Mouse (Mus musculus): ENCODE data around the gene Ablim2. TPM values are rescaled to one million over a fixed set of nuclear protein-coding genes. Genes with fewer than 3 reads are reported as not detected.
A peak's percentile ranks its signal among the peaks of the same experiment; 100 is the strongest.

Gene Ablim2
- polyA plus RNA-seq, 1 experiment from 2014 or later: 0.18 TPM

DNA sequence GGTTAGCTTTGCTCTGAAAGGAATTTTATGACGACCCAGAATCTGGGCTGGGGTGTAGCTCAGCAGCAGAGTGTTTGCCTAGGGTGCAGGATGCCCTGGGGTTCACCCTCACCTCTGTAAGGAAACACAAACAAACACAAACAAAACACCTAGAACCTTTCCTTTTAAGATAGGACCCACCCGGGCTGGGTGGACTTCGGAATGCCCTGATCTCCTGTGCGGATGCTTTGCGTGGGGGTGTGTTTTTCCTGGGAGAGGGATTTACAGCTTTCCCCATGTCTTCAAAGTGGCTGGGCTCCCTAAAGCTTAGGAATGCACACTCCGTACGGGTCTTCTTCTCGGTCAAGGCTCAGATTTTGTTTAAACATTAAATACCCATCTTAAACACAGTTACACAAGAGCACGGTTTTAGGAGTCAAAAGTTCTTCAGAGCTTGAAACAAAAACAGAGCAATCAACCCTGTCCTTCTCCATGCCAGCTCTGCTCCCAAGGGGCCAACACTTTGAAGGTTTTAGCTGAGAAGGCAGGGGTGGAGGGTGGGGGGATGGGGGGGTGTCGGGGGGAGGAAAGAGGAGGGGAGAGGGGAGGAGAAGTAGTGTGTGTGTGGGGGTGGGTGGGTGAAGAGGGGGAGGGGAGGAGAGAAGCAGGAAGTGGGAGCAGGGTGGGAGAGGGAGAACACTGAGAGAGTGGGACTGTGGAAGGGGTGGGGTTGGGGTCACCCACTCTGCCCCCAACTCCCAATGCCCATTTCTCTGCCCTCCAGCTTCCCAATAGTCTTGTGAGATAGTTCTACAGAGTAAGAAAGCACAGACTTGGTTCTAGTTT lies 142.9 kb downstream of the Ablim2 start:
- peak overlapping the region; percentile 41 for H3K4me2 ChIP-seq
- no peaks in the 10 kb centered on the region for H3K36me3 ChIP-seq (ENCODE audit: control insufficient read depth, insufficient read depth, low read length)
- ATAC-seq (replicated peaks; ENCODE audit: low FRiP score): no peak
- WGBS: 23% methylated on average over 10 of the region's 10 CpGs
- H3K27me3 ChIP-seq (replicated peaks; ENCODE audit: control insufficient read depth, insufficient read depth, low read length): 0 out of 2 replicates have a peak, but pooled peaks cover 2% of the 10 kb centered on the region
- no peak overlapping the region for H3K9ac ChIP-seq (ENCODE audit: low read depth, low read length)
- peak overlapping the region; percentile 43 for H3K27ac ChIP-seq (ENCODE audit: low read depth, low read length)
- no peaks in the 10 kb centered on the region for H3K9me3 ChIP-seq (ENCODE audit: control insufficient read depth, low read length)
- DNase-seq (ENCODE audit: low spot score): no peak
- H3K4me1 ChIP-seq (replicated peaks; ENCODE audit: control insufficient read depth, insufficient read depth, low read length): peaks cover 14% of the 10 kb centered on the region
- no peak overlapping the region for H3K4me3 ChIP-seq (ENCODE audit: low read depth, low read length)

GRCm38 (mm10) chr5:35901226-35901809 lies 143.6 kb downstream of the Ablim2 start:
- Histone ChIP-seq H3K36me3 (ENCODE audit: control insufficient read depth, insufficient read depth, low read length) (no peaks in the 10 kb centered on the region), H3K4me1 (replicated peaks; ENCODE audit: control insufficient read depth, insufficient read depth, low read length) (peaks cover 14% of the 10 kb centered on the region), H3K9me3 (ENCODE audit: control insufficient read depth, low read length) (no peaks in the 10 kb centered on the region), H3K4me2 (peak overlapping the region; percentile 41), H3K9ac (ENCODE audit: low read depth, low read length) (no peak overlapping the region), H3K27ac (ENCODE audit: low read depth, low read length) (peak overlapping the region; percentile 5), H3K4me3 (ENCODE audit: low read depth, low read length) (no peak overlapping the region), H3K27me3 (replicated peaks; ENCODE audit: control insufficient read depth, insufficient read depth, low read length) (0 out of 2 replicates have a peak, but pooled peaks cover under 1% of the 10 kb centered on the region)
- WGBS: 37% methylated on average over 11 of the region's 12 CpGs
- DNase-seq (ENCODE audit: low spot score) (no peak), ATAC-seq (replicated peaks; ENCODE audit: low FRiP score) (peak; percentile 39)

GRCm38 (mm10) chr5:35903456-35903855 lies 145.8 kb downstream of the Ablim2 start:
- WGBS: 75% methylated on average over 8 of the region's 8 CpGs
- Histone ChIP-seq H3K4me1 (replicated peaks; ENCODE audit: control insufficient read depth, insufficient read depth, low read length) (peaks cover 14% of the 10 kb centered on the region), H3K4me3 (ENCODE audit: low read depth, low read length) (no peak overlapping the region), H3K27ac (ENCODE audit: low read depth, low read length) (no peak overlapping the region), H3K9ac (ENCODE audit: low read depth, low read length) (no peak overlapping the region), H3K9me3 (ENCODE audit: control insufficient read depth, low read length) (no peaks in the 10 kb centered on the region), H3K36me3 (ENCODE audit: control insufficient read depth, insufficient read depth, low read length) (no peaks in the 10 kb centered on the region), H3K4me2 (no peak overlapping the region), H3K27me3 (replicated peaks; ENCODE audit: control insufficient read depth, insufficient read depth, low read length) (no peaks in the 10 kb centered on the region)
- no peak for DNase-seq (ENCODE audit: low spot score)
- ATAC-seq (replicated peaks; ENCODE audit: low FRiP score): no peak

DNA sequence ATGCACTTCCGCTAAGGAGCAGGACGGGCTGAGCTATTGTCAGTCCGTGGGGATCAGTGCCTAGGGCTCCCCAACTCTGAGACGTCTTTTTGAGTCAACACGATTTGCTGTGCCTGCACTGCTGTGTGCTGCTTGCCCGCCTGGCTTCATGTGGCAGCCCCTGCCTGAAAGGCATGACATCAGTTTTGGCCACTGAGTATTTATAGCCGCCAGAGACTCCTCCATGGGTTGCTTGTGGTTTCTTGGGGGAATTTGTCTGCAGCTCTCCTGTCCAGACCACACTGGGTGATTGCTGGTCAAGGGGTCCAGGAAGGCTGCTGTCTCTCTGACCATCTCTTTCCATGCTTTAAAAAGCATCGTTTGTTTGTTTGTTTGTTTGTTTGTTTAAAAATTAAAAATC lies 147.6 kb downstream of the Ablim2 start:
- Histone ChIP-seq H3K27ac (ENCODE audit: low read depth, low read length) (no peak overlapping the region), H3K4me2 (no peak overlapping the region), H3K4me3 (ENCODE audit: low read depth, low read length) (no peak overlapping the region), H3K36me3 (ENCODE audit: control insufficient read depth, insufficient read depth, low read length) (no peaks in the 10 kb centered on the region), H3K4me1 (replicated peaks; ENCODE audit: control insufficient read depth, insufficient read depth, low read length) (peaks cover 14% of the 10 kb centered on the region), H3K27me3 (replicated peaks; ENCODE audit: control insufficient read depth, insufficient read depth, low read length) (no peaks in the 10 kb centered on the region), H3K9ac (ENCODE audit: low read depth, low read length) (no peak overlapping the region), H3K9me3 (ENCODE audit: control insufficient read depth, low read length) (no peaks in the 10 kb centered on the region)
- ATAC-seq (replicated peaks; ENCODE audit: low FRiP score): no peak
- no peak for DNase-seq (ENCODE audit: low spot score)
- WGBS: 59% methylated on average over 8 of the region's 8 CpGs

GRCm38 (mm10) chr5:35907090-35907489 lies 149.4 kb downstream of the Ablim2 start:
- 75% methylated on average over 4 of the region's 4 CpGs for WGBS
- DNase-seq (ENCODE audit: low spot score) (no peak), ATAC-seq (replicated peaks; ENCODE audit: low FRiP score) (no peak)
- H3K4me2 ChIP-seq: no peak overlapping the region
- H3K27ac ChIP-seq (ENCODE audit: low read depth, low read length): no peak overlapping the region
- no peak overlapping the region for H3K9ac ChIP-seq (ENCODE audit: low read depth, low read length)
- no peaks in the 10 kb centered on the region for H3K9me3 ChIP-seq (ENCODE audit: control insufficient read depth, low read length)
- no peaks in the 10 kb centered on the region for H3K36me3 ChIP-seq (ENCODE audit: control insufficient read depth, insufficient read depth, low read length)
- H3K27me3 ChIP-seq (replicated peaks; ENCODE audit: control insufficient read depth, insufficient read depth, low read length): no peaks in the 10 kb centered on the region
- no peak overlapping the region for H3K4me3 ChIP-seq (ENCODE audit: low read depth, low read length)
- peaks cover 4% of the 10 kb centered on the region; the same call in 1 of the 2 replicates for H3K4me1 ChIP-seq (replicated peaks; ENCODE audit: control insufficient read depth, insufficient read depth, low read length)

DNA sequence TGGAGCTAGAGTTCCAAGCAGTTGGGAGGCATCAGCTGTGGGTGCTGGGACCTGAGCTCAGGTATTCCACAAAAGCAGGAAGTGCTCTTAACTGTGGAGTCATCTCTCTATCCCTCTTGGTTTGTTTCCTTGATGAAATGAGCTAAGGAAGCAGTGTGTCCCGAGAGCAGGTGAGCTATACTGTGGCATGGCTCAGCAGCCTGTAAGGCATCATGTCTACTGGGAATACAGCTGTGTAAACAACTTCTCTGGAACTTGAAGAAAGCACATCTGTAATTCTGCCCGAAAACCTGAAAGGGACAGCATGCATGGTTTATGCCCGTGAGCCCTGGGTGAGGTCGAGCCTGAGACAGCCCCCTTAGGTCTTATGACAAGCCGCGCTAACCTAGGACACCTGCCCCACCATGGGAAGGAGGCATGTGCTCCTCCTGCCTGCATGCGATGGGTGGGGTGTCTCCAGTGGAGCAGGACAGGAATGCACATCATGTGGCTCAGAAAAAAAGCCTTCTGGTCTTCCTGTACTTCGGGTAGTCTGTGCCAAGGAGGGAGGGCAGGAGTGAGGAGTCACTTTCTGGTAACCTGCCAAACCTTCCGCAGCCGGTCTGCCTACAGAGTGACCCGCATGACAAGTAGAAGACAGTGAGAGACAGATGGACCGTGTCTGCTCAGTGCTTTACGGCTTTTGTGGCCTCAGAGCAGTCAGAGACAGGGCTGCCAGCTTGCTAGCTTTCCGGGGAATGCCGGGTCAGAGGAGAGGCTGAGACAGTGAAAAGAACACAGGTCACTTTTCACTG lies 150.2 kb downstream of the Ablim2 start:
- Histone ChIP-seq H3K27ac (ENCODE audit: low read depth, low read length) (peak overlapping the region; percentile 25; the same call in 1 of the 2 replicates), H3K9me3 (ENCODE audit: control insufficient read depth, low read length) (no peaks in the 10 kb centered on the region), H3K36me3 (ENCODE audit: control insufficient read depth, insufficient read depth, low read length) (no peaks in the 10 kb centered on the region), H3K27me3 (replicated peaks; ENCODE audit: control insufficient read depth, insufficient read depth, low read length) (no peaks in the 10 kb centered on the region), H3K4me2 (no peak overlapping the region), H3K4me1 (replicated peaks; ENCODE audit: control insufficient read depth, insufficient read depth, low read length) (peaks cover 4% of the 10 kb centered on the region; the same call in 1 of the 2 replicates), H3K4me3 (ENCODE audit: low read depth, low read length) (no peak overlapping the region), H3K9ac (ENCODE audit: low read depth, low read length) (no peak overlapping the region)
- no peak for DNase-seq (ENCODE audit: low spot score)
- 67% methylated on average over 15 of the region's 15 CpGs for WGBS
- no peak for ATAC-seq (replicated peaks; ENCODE audit: low FRiP score)

DNA sequence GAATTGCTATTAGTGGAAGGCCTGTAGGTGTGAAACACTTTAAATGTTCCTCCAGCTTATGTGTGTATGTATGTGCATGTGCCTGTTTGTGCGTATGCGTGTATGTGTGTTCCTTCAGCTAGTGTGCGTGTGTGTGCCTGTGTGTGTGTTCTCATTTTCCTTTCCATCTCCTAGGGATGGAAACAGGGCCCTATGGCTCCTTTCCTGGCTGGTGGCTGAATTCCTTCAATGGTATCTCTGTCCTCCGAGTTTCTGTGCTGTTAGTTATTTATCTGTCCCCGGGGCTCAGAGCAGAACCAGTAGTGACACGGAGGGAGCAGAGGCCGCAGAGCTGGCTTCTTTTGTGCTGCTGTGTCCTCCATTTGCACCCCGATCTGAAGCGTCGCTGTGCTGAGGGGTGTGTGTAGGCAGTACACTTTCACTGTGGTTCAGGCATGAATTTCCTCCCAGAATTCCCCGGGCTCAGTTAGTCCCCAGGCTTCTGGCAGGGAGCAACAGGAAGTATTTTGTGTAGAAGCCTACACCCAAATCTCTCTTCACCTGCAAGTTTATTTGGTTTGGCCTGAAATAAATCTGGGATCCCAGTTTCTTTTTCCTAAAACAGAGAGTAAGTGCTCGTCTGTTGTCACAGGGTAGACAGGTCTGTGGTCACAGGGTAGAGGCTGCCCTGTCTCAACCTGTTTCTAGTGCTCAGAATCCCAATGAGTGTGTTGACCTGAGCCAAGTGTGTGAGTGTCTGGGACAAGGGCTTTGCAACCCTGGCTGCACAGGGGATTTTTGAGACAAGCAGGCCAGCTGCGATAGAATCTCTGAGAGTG lies 151.2 kb downstream of the Ablim2 start:
- Histone ChIP-seq H3K4me3 (ENCODE audit: low read depth, low read length) (no peak overlapping the region), H3K4me1 (replicated peaks; ENCODE audit: control insufficient read depth, insufficient read depth, low read length) (peaks cover 4% of the 10 kb centered on the region; the same call in 1 of the 2 replicates), H3K36me3 (ENCODE audit: control insufficient read depth, insufficient read depth, low read length) (no peaks in the 10 kb centered on the region), H3K9ac (ENCODE audit: low read depth, low read length) (no peak overlapping the region), H3K27ac (ENCODE audit: low read depth, low read length) (0 out of 2 replicates have a peak overlapping the region, but pooled peaks have one; percentile 26), H3K4me2 (no peak overlapping the region), H3K27me3 (replicated peaks; ENCODE audit: control insufficient read depth, insufficient read depth, low read length) (no peaks in the 10 kb centered on the region), H3K9me3 (ENCODE audit: control insufficient read depth, low read length) (no peaks in the 10 kb centered on the region)
- DNase-seq (ENCODE audit: low spot score): no peak
- ATAC-seq (replicated peaks; ENCODE audit: low FRiP score): no peak
- WGBS: 72% methylated on average over 13 of the region's 13 CpGs

Measured in liver, embryonic 11.5 days (tissue).